Mouse (Mus musculus) testis, adult 2 months (tissue): ENCODE data around the gene Myh4.

Experiments used
- CTCF ChIP-seq: fragments of 200-500 bp; IDR thresholded peaks from 2 replicates; pipeline ENCODE4 v1.5.1; 2012; ENCODE audit warnings: low read depth, mild to moderate bottlenecking, inconsistent platforms, low read length, moderate library complexity; ENCODE audit not compliant: control insufficient read depth, insufficient read depth, insufficient replicate concordance
- POLR2A ChIP-seq: fragments of 200-500 bp; IDR thresholded peaks from 2 replicates; pipeline ENCODE4 v1.6.1; 2012; ENCODE audit warnings: low read depth, mild to moderate bottlenecking, inconsistent platforms, low read length, moderate library complexity; ENCODE audit not compliant: control insufficient read depth

DNA sequence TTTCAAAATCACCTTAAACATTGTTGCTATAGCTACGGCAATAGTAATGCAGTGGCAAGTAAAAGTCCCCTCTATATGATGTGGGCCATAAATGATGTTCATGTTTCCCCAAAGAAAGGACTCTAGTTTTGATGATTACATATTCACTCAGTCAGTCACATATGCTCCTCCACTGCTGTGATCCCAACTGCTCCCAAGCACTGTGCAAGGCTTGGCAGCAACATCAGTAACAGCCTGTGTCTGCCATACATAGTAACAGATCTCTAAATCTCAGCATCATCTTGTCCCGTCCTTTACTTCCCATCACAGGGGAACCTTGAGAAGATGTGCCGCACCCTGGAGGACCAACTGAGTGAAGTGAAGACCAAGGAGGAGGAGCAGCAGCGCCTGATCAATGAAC is 15.9 kb downstream of the Myh4 start:
- TF ChIP-seq POLR2A (no peak), CTCF (no peak)
